Mouse (Mus musculus) telencephalon, adult 2 months (tissue): Measurements from ENCODE around the gene Wbp11.
A peak's percentile ranks its signal among the peaks of the same experiment; 100 is the strongest.

ENCODE experiments used
- DNase-seq: peaks from one replicate; pipeline ENCODE4 v3.0.0-alpha.2; 2011; ENCODE audit warnings: low read depth, low spot score

The Wbp11 gene

DNA sequence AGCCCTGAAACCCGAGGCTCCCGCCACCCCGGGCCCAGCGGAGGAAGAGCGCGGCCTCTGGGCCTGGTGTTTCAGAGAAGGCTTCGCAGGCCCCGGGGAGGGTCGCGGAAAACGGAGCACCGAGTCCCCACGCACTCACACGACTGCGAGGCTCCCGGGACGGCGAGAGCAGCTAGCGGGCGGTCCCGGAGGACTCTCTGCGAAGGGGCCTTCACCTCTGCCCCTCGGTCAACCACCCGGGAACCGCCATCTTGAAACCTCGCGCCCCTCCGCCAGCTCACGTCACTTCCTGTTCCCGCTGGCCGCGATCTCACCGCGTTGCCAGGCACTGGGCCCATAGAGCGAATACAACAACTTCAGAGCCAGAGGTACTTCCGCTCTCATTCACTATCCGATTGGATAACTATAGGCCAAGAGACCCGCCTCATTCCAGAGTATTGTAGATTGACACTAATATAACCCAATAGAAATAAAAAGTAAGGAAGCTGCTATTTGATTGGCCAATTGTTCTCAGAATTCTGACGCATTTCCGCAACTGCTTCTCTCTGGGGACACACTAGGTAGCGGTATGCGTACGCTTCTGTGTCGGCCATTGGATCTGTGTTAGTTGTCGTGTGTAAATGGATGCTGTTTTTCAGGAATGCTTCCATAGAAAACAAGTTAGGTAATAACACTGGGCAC lies at the start of gene Wbp11:
TSS of gene Wbp11 (minus strand) at position 353 of the 681 bp plus-strand sequence.
- peak; percentile 99 for DNase-seq

DNA sequence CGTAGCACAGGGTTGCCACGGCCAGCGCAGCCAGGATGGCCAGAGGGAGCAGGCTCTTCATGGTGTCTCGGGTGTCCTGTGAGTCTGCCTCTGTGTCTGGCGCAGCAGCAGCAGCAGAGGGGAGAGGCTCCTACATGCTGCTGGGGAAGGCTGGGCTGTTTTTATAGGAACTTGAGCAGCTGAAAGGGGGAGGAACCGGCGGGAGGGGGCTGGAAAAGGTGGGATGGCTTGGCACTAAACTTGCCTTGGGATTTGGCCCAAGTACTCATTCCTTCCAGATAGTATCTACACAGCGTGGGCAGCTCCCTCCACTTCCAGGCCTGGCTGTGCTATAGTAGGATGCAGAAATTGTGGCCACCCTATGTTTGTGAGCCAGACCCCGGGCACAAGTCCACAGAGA lies 47.6 kb upstream of the Wbp11 start, which contains the start of gene Mgp:
TSS of gene Mgp (minus strand) at position 154 of the 400 bp plus-strand sequence.
- DNase-seq = peak; percentile 48

DNA sequence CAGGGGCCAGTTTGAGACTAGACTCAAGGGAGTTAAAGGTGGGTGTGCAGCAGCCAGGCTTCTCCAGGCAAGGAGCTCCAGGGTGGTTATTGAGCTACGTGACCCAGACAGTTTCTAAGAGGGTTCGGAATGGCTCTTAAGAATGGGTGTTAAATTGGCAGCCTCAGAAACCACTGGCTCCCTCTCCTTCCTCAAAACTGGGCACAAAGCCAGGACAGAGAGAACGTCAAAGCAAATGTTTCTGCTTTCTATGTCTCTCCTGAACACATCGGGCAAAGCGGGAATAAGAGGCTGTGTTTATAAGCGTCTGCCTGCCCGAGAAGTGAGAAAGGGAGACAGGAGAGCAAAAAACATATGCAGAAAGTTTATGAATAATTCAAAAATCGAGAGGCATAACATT lies 46.6 kb upstream of the Wbp11 start:
- DNase-seq = no peak

DNA sequence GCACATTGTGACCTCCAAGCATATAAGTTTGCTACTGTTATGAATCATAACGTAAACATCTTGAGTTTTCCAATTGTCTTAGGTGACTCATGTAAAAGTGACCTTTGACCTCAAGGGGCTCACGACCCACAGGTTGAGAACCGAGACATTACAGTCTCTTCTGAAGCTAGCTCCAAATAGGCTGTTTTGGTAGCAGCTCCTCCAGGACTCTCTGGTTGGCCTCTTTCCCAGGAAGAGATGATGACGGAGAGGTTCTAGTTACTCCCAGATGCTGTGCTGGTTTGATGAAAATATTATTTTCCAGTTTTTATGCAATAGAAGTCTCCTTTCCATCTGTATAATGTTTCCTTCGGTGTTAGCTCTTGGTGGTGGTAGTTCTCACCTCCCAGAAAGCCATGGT lies 40.9 kb upstream of the Wbp11 start:
- DNase-seq = no peak

DNA sequence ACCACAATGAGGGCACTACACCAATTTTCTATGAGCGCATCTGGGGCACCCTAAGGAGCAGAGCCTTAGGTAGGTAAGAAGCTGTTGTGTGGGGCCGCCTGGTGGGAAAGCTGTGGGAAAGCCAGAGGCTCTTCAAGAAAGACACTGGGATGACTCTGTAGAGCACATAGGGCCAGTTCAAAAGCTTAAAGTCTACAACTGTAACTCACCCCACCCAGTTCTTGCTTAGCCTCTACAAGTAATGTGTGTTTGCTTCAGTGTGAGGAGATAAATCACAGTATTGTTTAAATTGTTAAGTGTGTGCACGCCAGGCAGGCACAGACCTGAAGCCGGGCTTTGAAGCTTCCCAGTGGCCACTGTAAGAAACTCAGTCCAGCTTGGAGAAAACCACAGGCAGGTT lies 38.1 kb upstream of the Wbp11 start:
- DNase-seq = no peak

DNA sequence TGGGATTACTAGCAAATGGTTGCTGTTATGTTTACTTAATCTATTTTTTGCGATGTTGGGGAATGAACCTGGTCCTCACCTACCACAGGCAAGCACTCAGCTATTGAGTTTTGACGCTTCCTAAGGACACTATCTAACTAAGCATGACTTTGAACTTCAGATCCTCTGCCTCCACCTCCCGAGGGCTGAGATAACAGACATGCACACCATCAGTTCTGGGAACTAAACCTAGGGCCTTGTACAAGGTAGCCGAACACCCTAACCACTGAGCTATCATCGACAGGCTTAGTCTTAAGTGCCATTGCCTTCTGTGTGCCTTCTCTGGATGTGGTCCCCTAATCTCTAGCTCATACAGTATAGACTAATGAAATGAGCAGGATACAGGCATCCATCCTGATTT lies 37.3 kb upstream of the Wbp11 start:
- DNase-seq = no peak

DNA sequence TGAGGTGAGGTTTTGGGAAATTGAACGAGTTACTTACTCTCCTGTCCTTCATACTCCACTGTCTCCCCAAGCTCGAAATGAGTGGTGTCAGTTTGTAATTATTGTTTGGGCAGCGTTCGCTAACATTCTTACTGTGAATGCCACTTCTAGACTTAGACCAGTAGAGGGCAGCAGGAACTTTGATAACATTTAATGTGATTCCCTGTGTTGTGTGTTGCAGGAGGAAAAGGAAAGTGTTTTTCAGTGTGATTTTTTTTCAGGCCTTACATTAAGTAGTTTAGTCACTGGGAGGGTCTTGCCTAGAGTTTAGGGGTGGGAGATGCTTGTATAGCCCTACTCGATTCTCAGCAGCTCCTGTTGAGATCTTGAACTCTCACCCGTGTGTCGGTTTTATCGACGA lies 33.0 kb upstream of the Wbp11 start:
- no peak for DNase-seq

DNA sequence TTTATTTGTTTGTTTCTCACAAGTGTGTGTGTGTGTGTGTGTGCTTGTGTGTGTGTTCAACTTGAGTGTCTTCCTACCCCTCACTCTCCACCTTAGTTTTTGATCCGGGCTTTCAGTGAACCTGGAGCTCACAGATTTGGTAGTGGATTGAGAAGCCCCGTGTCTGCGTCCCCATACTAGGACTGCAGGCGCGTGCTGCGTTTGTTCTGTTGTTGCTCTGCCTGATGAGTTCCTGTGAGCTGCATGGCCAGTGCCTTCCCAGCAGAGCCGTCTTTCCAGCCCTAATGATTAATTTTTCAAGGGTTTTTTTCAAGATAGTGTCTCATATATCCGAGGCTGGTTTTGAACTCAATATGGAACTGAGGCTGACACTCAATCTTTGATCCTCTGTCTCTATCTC lies 30.4 kb upstream of the Wbp11 start:
- DNase-seq = no peak

DNA sequence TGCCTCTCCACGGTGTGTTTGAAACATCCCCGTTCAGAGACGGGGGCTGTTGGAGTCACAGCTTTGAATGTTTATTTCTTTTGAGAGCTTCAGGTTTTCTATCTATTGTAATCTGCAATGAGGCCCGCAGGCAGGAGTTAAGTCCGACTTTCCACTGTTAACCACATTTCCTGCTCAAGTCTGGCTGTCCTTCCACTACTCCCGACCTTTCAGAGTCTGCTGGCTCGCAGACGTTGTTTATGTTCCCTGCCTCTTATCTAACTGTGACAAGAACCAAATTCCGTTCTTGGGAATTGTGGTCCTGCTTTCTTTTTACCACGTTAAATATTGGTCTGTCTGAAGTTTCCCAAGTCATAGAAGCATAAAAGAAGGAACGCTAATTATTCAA lies 29.8 kb upstream of the Wbp11 start:
- no peak for DNase-seq

DNA sequence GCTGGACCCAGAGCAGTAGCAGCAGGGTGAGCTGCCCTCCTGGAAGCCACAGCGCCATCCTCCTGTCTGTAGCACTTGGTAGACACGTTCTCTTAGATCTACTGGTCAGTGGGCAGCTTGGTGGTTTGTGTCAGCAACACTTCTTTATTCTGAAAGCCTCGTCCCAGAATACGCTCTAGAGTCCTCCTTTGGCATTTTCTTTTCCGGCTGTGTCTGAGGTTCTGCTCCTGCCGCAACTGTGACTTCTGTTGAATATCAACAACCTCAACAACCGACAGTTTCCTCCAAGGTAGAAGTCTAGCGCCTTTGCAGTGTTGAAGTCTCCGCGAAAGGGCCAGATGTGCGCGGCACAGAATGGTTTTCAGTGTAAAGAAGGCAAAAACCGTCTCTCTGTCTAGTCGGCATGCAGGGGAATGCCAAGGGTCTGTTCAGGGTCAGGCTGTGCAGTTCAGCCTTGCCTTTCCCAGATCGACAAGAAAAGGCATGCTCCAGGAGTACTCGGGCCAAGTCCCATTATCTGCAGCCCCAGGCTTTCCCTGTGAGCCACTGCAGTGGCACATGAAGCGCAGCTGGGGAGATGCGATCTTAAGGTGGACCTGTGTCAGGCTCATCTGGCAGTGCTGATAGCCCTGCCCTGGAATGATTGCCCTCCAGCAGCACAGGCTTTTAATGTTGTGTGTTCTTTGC lies 29.3 kb upstream of the Wbp11 start, which contains the start of gene Art4:
TSS of gene Art4 (minus strand) at position 548 of the 687 bp plus-strand sequence.
- no peak for DNase-seq

DNA sequence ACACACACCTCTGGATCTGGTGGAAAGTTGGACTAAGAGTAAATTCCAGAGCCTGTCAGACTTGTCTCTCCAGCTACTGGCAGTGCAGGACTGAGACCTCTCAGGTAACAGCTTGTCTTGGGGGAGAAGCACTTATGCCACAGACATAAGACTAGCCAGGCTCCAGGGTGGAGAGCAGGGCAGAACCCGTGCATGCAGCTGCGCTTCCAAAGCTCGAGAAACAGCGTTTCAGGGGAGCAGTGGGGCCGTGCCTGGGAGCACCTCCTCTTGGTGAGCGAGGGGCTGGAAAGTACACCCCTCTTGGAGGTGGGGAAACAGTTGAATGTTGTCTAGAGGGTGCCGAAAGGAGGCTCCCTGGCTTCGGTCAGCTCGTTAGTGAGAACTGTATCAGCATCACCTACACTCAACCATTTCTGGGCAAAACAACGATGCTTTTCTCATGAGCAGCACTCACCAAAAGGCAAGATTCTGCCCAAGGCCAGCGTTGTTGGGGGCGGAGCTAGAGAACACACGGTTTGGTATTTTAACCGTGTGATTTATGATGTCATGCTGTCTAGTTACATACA lies 28.1 kb upstream of the Wbp11 start:
- no peak for DNase-seq

DNA sequence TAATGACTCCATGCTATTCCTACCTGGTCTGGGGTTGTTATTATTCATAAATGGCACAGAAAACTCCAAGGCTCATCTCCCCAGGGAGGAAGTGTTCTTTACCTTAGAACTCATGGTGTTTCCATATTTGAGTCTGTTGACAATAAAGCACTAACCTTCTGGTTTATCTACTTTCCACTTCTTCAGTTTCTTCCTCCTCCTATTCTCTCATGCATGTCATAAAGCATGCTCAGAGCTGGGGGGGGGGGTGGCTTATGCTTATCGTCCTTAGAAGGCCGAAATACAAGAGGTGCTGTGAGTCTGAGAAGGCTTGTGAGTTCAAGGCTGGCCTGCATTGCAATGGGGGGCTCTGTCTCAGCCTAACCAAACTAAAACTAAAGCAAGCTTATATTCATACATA lies 27.1 kb upstream of the Wbp11 start:
- DNase-seq = no peak

DNA sequence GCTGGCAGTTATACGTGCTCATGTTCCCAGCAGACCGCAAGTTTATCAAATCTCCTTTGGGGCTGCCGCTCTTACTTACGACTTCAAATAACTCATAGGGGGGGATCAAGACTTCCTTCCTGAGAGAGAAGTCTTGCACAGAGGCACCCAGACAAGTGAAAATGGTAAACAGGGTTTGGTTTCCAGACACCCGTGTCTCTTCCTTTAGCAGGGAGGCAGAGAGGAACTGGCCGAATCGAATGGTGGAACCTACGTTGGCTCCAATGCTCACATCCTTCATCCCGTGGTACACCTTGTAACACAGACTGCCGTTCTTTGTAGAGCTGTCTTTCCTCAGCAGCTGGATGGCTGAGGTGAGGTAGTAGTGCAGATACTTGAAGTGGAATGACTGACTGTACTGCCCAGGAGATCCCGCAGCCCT lies 26.3 kb upstream of the Wbp11 start:
- DNase-seq = no peak

DNA sequence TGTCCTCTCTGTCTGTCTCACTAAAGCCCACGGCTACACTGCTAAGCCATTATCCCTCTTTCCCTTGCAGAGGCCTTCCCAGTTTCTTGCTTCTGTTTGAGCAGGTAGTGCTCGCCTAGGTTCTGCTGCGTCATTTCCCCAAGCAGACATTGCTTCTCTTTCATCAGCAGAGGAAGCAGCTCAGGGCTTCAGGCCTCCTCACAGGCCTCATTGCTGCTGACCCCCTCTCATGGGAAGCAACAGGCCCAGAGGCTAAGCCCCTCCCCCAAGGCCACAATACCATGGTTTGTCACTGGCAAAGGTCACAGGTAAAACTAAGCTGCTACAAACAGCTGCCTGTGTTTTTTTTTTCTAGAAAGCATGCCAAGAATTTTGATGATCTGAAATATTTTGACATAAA lies 24.7 kb upstream of the Wbp11 start:
- no peak for DNase-seq

DNA sequence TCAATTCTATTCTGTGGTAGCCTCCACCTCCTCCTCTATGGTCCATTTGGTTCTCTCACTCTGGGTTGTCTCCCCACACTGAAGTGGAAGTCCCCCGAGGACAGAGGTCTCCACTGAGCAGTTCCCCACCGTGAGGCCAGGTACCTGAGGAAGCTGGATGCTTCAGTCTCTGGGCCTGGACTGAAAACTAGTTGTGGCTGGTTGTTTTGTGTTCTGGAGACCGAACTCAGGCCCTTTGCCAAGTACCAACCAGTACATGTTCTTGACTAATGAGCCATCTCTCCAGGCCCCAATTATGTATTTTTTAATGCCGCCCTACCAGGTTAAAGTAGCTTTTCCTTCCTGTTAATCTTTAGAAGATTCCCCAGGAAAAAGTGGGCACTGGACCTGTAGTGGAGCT lies 24.3 kb upstream of the Wbp11 start:
- no peak for DNase-seq

DNA sequence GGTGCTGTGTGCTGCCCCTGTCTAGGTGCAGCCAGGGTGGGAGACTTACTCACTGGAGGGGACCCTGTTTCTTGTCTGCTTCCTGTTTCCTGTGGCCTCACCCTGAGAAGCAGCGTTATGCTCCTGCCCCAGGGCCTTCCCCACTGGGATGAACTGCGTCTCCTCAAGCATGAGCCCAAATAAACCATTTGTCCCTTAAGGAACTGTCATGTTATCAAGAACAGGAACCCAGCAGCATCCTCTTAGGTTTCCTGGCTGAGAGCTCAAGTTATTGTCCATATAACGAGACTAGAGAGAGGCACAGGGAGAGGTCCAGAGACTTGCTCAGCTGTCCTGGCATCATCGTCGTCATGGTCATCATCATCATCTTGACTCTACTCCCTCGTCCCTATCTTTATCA lies 22.2 kb upstream of the Wbp11 start:
- no peak for DNase-seq

DNA sequence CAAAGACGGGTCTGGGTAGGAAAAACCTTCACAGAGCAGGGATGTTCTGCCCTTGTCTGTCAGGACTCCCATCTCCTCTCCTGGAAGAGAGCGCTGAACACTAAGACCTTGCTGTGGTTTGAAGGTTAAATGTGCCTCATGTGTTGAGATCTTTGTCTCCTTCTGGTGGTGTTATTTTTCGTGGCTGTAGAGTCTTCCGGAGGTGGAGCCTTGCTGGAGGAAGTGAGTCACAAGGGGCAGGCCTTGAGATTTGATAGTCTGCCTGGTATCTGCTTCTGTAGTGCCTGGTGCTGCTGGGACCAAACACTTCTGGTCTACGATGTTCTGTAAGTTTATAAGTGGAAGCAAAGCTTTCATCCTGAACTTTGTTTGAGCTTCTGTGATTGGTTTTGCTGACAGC lies 20.9 kb upstream of the Wbp11 start:
- no peak for DNase-seq

DNA sequence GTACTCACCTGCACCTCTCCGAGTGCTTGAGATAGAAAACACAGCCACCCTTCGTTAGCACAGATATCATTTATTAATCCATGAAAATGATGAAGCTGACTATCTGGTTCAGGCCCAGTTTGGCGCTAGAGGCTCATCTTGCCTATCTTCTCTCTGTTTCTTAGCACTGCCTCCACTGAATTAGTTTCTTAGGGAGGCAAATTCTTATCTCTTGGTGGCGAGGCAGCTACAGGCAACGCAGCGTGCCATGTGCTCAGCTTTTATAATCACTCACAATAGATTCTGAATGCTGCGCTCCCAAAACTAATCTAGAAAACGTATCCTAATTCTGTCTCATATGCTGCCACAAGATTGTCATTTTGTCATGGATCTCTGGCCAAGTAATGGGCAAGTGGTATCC lies 20.4 kb upstream of the Wbp11 start:
- DNase-seq = no peak

DNA sequence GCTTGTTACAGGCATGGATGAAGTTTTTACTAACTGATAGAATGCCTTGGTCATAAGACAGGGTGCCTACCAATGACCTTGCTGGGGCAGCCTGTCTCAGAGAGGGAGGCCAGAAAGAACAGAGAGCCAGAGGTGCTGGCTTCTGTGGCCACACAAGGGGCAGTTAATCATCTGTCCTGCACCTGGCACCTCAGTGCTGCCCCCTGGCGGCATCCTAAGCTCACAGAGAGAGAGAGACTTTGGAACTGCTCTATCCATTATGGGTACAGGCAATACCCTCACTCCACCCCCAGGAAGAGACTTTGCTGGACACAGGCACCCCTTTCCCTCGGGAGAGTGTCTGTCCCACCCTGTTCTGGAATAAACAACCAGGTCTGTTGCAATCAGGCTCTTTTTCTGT lies 19.8 kb upstream of the Wbp11 start:
- no peak for DNase-seq

DNA sequence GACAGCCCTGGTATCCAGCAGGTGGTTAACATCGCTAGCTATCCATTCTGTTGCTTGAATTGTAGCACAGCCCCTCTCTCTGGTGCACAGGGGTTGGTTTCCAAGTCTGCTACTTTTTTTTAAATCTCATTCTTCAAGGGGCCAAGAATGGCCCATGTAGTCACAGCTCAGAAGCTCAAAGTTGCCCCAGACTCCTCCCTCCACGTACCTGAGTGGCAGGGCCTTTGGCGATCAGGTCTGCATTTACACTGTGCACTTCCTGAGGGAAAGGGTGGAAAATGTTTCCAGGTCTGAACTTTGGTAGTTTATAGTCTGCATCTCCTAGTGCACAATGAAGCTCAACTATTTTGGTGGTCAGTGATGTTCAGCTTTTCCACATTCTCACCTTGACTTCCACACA lies 19.2 kb upstream of the Wbp11 start:
- no peak for DNase-seq

DNA sequence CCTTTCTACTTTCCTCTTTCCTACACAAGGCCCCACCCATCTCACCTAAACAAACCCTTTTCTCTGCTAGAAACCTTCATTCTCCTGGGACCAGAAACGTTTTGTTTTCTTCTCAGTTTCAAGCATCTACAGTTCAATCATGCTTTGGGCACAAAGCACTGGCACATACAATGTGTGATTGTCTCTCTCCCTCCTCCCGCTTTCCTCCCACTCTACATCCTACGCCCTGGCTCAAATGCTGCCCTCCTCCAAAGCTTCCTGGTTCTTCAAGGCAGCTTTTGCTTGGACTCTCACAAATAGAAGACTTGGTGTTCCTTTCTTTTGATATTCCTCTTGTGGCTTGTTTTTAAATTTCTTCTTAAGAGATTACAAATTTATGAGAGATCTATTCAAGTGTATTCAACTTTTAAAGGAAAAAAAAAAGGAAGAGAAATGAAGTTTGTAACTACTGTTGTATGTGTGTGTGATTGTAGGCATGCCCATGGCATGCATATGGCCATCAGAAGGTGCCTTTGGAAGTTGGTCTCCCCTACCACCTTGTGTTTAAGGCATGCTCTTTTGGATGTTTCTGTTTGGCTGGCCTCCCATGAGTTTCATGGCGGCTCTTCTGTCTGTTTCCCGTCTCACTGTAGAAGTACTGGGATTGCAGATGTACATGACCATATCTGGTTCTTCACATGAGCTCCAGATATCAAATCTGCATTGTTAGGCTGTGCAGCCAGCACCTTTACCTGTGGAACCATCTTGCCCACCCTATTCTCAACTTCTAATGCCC lies 17.9 kb upstream of the Wbp11 start:
- peak; percentile 44 for DNase-seq

DNA sequence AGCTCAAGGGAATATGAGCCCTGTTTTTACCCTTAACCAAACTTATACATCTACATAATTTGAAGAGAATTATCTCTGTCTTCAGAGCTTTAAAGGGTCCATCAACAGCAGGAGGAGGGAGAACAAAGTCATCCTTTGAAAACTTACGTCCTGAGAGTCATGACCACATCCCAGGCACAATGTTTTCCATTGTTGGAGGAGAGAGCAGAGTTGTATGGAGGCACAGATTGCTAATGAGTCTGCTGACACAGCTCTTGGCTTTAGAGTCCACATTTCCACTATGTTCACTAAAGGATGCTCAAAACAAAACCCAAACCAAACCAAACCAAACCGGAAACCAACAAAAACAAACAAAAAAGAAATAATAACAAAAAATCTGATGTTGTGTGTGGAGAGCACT lies 16.9 kb upstream of the Wbp11 start:
- DNase-seq = peak; percentile 57
